Mouse (Mus musculus): ENCODE data around the gene Npas3. TPM values are rescaled to one million over a fixed set of nuclear protein-coding genes. Genes with fewer than 3 reads are reported as not detected.

Npas3 gene
- polyA plus RNA-seq, 1 experiment from 2014 or later = 4.1 TPM

GRCm38 (mm10) chr12:53754236-53754635, 505.8 kb downstream of the Npas3 start:
- Histone ChIP-seq H3K4me3 (replicated peaks) (no peak overlapping the region), H3K9me3 (replicated peaks) (no peaks in the 10 kb centered on the region), H3K27me3 (no peaks in the 10 kb centered on the region), H3K4me2 (replicated peaks) (no peak overlapping the region), H3K27ac (replicated peaks) (no peak overlapping the region), H3K36me3 (no peaks in the 10 kb centered on the region), H3K4me1 (peaks cover 8% of the 10 kb centered on the region; the same call in 1 of the 2 replicates), H3K9ac (no peak overlapping the region)
- 35% methylated on average over 7 of the region's 7 CpGs for WGBS
- ATAC-seq (ENCODE audit: insufficient number of reproducible peaks, low FRiP score, low TSS enrichment, low read depth) = no peak

GRCm38 (mm10) chr12:53757631-53758030, 509.2 kb downstream of the Npas3 start:
- Histone ChIP-seq H3K4me3 (replicated peaks) (no peak overlapping the region), H3K4me1 (peaks cover 8% of the 10 kb centered on the region; the same call in 1 of the 2 replicates), H3K9ac (no peak overlapping the region), H3K36me3 (no peaks in the 10 kb centered on the region), H3K27ac (replicated peaks) (no peak overlapping the region), H3K4me2 (replicated peaks) (no peak overlapping the region), H3K27me3 (no peaks in the 10 kb centered on the region), H3K9me3 (replicated peaks) (no peaks in the 10 kb centered on the region)
- WGBS = 55% methylated on average over 6 of the region's 6 CpGs
- no peak for ATAC-seq (ENCODE audit: insufficient number of reproducible peaks, low FRiP score, low TSS enrichment, low read depth)

DNA sequence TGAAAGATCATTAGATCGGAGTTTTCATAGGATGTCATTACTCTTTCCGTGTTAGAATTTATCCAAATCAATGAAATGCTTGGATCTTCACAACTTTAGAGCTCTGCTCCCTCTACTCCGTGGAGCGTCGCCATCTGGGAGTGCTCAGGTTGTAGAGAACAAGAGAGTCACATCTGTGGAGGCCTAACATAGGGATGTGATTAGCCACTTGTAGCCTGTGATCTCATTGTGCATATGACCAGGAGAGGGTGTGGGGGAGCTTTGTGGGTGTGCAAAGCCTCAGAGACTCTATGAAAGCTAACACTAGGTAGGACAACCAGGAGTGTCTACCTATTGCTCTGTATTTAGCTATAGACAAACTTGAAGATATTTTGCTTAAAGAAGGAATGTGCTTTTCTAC, 509.9 kb downstream of the Npas3 start:
- Histone ChIP-seq H3K27ac (replicated peaks) (no peak overlapping the region), H3K4me3 (replicated peaks) (no peak overlapping the region), H3K9ac (no peak overlapping the region), H3K27me3 (no peaks in the 10 kb centered on the region), H3K9me3 (replicated peaks) (no peaks in the 10 kb centered on the region), H3K36me3 (no peaks in the 10 kb centered on the region), H3K4me2 (replicated peaks) (no peak overlapping the region), H3K4me1 (peaks cover 2% of the 10 kb centered on the region; the same call in 1 of the 2 replicates)
- 67% methylated on average over 5 of the region's 5 CpGs for WGBS
- ATAC-seq (ENCODE audit: insufficient number of reproducible peaks, low FRiP score, low TSS enrichment, low read depth) = no peak

DNA sequence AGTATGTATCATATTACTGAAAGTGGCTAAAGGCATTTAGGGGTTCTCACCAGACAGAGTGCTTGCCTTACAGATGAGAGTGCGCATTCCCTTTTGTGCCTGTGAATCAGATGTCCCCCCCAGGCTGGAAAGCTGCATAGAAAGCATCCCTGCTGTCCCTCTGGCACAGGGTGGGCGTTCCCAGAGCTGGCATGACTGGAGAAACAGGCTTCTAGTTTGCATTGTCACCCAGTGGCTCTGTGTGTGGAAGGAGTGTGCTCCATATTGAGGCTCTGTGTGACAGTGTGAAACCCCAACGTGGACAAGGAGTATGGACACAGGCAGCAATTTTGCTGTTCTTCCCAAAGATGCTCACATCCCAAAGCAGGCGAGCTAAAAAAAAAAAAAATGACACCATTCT, 515.7 kb downstream of the Npas3 start:
- no peaks in the 10 kb centered on the region for H3K9me3 ChIP-seq (replicated peaks)
- H3K27me3 ChIP-seq = no peaks in the 10 kb centered on the region
- no peak for ATAC-seq (ENCODE audit: insufficient number of reproducible peaks, low FRiP score, low TSS enrichment, low read depth)
- no peak overlapping the region for H3K4me2 ChIP-seq (replicated peaks)
- no peaks in the 10 kb centered on the region for H3K4me1 ChIP-seq
- no peak overlapping the region for H3K27ac ChIP-seq (replicated peaks)
- H3K36me3 ChIP-seq = no peaks in the 10 kb centered on the region
- WGBS = 39% methylated on average over 4 of the region's 4 CpGs
- no peak overlapping the region for H3K9ac ChIP-seq
- no peak overlapping the region for H3K4me3 ChIP-seq (replicated peaks)

- ATAC-seq (ENCODE audit: insufficient number of reproducible peaks, low FRiP score, low TSS enrichment, low read depth) = no peak
- H3K27me3 ChIP-seq = no peaks in the 10 kb centered on the region
- no peaks in the 10 kb centered on the region for H3K36me3 ChIP-seq
- 80% methylated on average over 11 of the region's 11 CpGs for WGBS
- H3K4me1 ChIP-seq = no peaks in the 10 kb centered on the region
- no peak overlapping the region for H3K9ac ChIP-seq
- no peak overlapping the region for H3K4me3 ChIP-seq (replicated peaks)
- no peaks in the 10 kb centered on the region for H3K9me3 ChIP-seq (replicated peaks)
- no peak overlapping the region for H3K27ac ChIP-seq (replicated peaks)
- H3K4me2 ChIP-seq (replicated peaks) = no peak overlapping the region
Measured at GRCm38 (mm10) chr12:53768392-53768791, 519.9 kb downstream of the Npas3 start.

GRCm38 (mm10) chr12:53771394-53771936, 523.0 kb downstream of the Npas3 start:
- H3K4me1 ChIP-seq = no peaks in the 10 kb centered on the region
- no peaks in the 10 kb centered on the region for H3K36me3 ChIP-seq
- H3K27me3 ChIP-seq = no peaks in the 10 kb centered on the region
- H3K4me3 ChIP-seq (replicated peaks) = no peak overlapping the region
- no peaks in the 10 kb centered on the region for H3K9me3 ChIP-seq (replicated peaks)
- no peak for ATAC-seq (ENCODE audit: insufficient number of reproducible peaks, low FRiP score, low TSS enrichment, low read depth)
- 72% methylated on average over 14 of the region's 14 CpGs for WGBS
- H3K9ac ChIP-seq = no peak overlapping the region
- no peak overlapping the region for H3K4me2 ChIP-seq (replicated peaks)
- no peak overlapping the region for H3K27ac ChIP-seq (replicated peaks)

DNA sequence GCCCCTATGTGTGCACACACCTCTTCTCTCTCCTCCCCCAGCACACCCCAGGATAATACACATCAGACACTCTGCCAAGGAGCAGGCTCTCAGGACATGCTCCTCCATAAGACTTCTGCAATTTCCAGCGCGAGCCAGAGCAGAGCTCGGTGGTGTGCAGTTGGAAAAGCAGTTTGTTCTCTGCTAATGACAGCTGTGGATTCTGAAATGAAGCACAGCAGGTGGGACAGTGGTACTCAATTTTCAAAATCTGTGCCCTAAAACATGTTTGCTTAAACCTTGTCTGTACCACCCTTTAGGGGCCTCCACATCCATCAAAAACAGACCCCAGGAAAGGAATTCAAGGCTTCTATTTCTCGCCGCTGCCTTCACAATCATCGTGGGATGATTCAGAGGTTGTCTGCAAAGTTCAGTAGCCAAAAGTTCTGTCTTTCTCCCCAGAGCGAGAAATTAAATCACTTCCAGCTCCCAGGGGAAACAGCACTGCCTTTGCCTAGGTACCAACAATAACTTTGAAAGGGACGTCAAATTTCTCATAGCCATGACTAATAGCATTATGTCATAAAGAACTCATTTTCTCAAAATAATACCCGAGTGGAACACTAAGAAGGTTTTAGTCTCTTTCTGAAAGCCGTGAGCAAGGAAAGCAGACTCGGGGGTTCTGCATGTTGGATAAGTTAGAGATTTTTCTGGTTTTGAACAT, 533.5 kb downstream of the Npas3 start:
- no peak overlapping the region for H3K9ac ChIP-seq
- H3K27ac ChIP-seq (replicated peaks) = no peak overlapping the region
- ATAC-seq (ENCODE audit: insufficient number of reproducible peaks, low FRiP score, low TSS enrichment, low read depth) = no peak
- H3K4me3 ChIP-seq (replicated peaks) = no peak overlapping the region
- WGBS = 17% methylated on average over 11 of the region's 11 CpGs
- H3K27me3 ChIP-seq = no peaks in the 10 kb centered on the region
- no peak overlapping the region for H3K4me2 ChIP-seq (replicated peaks)
- H3K9me3 ChIP-seq (replicated peaks) = no peaks in the 10 kb centered on the region
- H3K4me1 ChIP-seq = peaks cover 15% of the 10 kb centered on the region
- no peaks in the 10 kb centered on the region for H3K36me3 ChIP-seq

GRCm38 (mm10) chr12:53789501-53789900, 541.0 kb downstream of the Npas3 start:
- no peak overlapping the region for H3K27ac ChIP-seq (replicated peaks)
- 84% methylated on average over 10 of the region's 10 CpGs for WGBS
- no peak overlapping the region for H3K4me3 ChIP-seq (replicated peaks)
- H3K27me3 ChIP-seq = no peaks in the 10 kb centered on the region
- no peak for ATAC-seq (ENCODE audit: insufficient number of reproducible peaks, low FRiP score, low TSS enrichment, low read depth)
- H3K9ac ChIP-seq = no peak overlapping the region
- H3K4me1 ChIP-seq = no peaks in the 10 kb centered on the region
- H3K9me3 ChIP-seq (replicated peaks) = no peaks in the 10 kb centered on the region
- no peaks in the 10 kb centered on the region for H3K36me3 ChIP-seq
- no peak overlapping the region for H3K4me2 ChIP-seq (replicated peaks)

- Histone ChIP-seq H3K27ac (replicated peaks) (no peak overlapping the region), H3K9ac (no peak overlapping the region), H3K4me3 (replicated peaks) (no peak overlapping the region), H3K4me1 (no peaks in the 10 kb centered on the region), H3K36me3 (no peaks in the 10 kb centered on the region), H3K4me2 (replicated peaks) (no peak overlapping the region), H3K27me3 (no peaks in the 10 kb centered on the region), H3K9me3 (replicated peaks) (no peaks in the 10 kb centered on the region)
- WGBS = 88% methylated on average over 6 of the region's 6 CpGs
- no peak for ATAC-seq (ENCODE audit: insufficient number of reproducible peaks, low FRiP score, low TSS enrichment, low read depth)
Measured at GRCm38 (mm10) chr12:53794718-53795400, 546.4 kb downstream of the Npas3 start.

DNA sequence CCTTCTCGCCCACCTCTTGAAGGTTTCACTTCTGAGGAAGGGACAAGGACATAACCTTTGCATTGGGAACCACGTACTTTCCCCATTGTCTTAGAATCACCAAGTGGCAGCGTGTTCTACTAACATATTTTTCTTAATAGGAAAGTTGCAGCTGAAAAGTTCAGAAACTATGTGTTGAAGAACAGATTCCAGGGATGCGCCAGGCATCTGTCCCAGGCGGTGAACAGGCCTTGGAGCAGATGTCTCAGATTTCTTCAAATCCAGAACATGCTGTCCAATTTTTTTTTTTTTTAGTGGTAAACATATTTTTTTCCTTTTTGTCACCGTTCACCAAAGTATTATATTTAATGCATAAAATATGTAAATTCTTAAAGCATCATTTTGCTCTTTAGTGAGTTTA, 553.4 kb downstream of the Npas3 start:
- Histone ChIP-seq H3K9ac (no peak overlapping the region), H3K27me3 (no peaks in the 10 kb centered on the region)

DNA sequence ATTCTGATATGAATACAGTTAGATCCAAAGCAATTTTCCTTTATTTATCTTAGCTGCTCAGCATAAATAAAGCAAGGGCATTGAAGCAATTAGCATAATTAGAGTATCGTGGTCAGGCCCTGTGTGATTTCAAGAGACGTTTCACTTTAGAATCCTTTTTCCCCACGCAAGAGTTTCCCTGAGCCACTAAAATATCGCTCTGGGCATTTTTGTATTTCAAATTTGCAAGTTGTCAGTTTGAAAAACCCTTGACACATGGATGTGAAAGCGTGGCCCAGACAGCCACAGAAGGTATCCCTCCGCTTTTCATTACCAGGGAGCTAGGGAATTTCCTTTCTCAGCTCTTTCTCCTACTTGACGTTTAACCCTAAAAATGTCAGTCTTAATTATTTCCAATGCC, 553.9 kb downstream of the Npas3 start:
- H3K4me1 ChIP-seq = 0 out of 2 replicates have a peak, but pooled peaks cover 6% of the 10 kb centered on the region
- no peak overlapping the region for H3K27ac ChIP-seq (replicated peaks)
- no peak for ATAC-seq (ENCODE audit: insufficient number of reproducible peaks, low FRiP score, low TSS enrichment, low read depth)
- H3K27me3 ChIP-seq = no peaks in the 10 kb centered on the region
- 20% methylated on average over 7 of the region's 7 CpGs for WGBS
- H3K4me3 ChIP-seq (replicated peaks) = no peak overlapping the region
- H3K4me2 ChIP-seq (replicated peaks) = no peak overlapping the region
- no peaks in the 10 kb centered on the region for H3K36me3 ChIP-seq
- no peaks in the 10 kb centered on the region for H3K9me3 ChIP-seq (replicated peaks)
- H3K9ac ChIP-seq = no peak overlapping the region

More for the DNA sequence above, 553.4 kb downstream of the Npas3 start:
- Histone ChIP-seq H3K36me3 (no peaks in the 10 kb centered on the region), H3K4me3 (replicated peaks) (no peak overlapping the region), H3K4me1 (0 out of 2 replicates have a peak, but pooled peaks cover 6% of the 10 kb centered on the region), H3K9me3 (replicated peaks) (no peaks in the 10 kb centered on the region), H3K4me2 (replicated peaks) (no peak overlapping the region), H3K27ac (replicated peaks) (peak overlapping the region; percentile 48; the same call in 1 of the 2 replicates)
- WGBS = 46% methylated on average over 6 of the region's 6 CpGs
- no peak for ATAC-seq (ENCODE audit: insufficient number of reproducible peaks, low FRiP score, low TSS enrichment, low read depth)
